Mouse (Mus musculus) heart, embryonic 10.5 days (tissue): Measurements from ENCODE around the gene Fbxo22. TPM values are rescaled to one million over a fixed set of nuclear protein-coding genes. Genes with fewer than 3 reads are reported as not detected.

Source experiments
- DNase-seq: peaks from one replicate; pipeline ENCODE4 v3.0.0-alpha.2; 2017; ENCODE audit warnings: low spot score
- H3K27ac ChIP-seq: fragments of 300-500 bp; sonication (generic); 2 replicates; pipeline ENCODE4 v1.5.1; 2016; ENCODE audit warnings: mild to moderate bottlenecking
- H3K27me3 ChIP-seq: fragments of 300-500 bp; sonication (generic); 2 replicates; pipeline ENCODE4 v1.6.1; 2016; ENCODE audit warnings: mild to moderate bottlenecking; ENCODE audit not compliant: poor library complexity, insufficient read depth, severe bottlenecking
- H3K36me3 ChIP-seq: fragments of 300-500 bp; sonication (generic); 2 replicates; pipeline ENCODE4 v1.6.1; 2016; ENCODE audit warnings: mild to moderate bottlenecking, moderate library complexity
- H3K4me1 ChIP-seq: fragments of 300-500 bp; sonication (generic); 2 replicates; pipeline ENCODE4 v1.6.1; 2016; ENCODE audit warnings: mild to moderate bottlenecking
- H3K4me3 ChIP-seq: fragments of 300-500 bp; sonication (generic); 2 replicates; pipeline ENCODE4 v1.5.1; 2016; ENCODE audit warnings: mild to moderate bottlenecking, moderate library complexity
- H3K9me3 ChIP-seq: fragments of 300-500 bp; sonication (generic); 2 replicates; pipeline ENCODE4 v1.6.1; 2016; ENCODE audit warnings: mild to moderate bottlenecking, moderate library complexity
- WGBS: fragments of 180-500 bp; shearing (Covaris S2); methylation state at CpG from one replicate; pipeline ENCODE4 v1.1.7; 2016; 5-methylcytosine and 5-hydroxymethylcytosine counted together
- polyA plus RNA-seq: library from polyadenylated mRNA; unstranded; fragments of >200 nt; fragmentation: Nextera tagmentation; extraction: Ambion mirVana; gene quantifications from 2 replicates; pipeline ENCODE4 v1.2.1, GENCODE M21; 2016

Gene Fbxo22
- polyA plus RNA-seq, 1 experiment from 2014 or later: 69.3 TPM

DNA sequence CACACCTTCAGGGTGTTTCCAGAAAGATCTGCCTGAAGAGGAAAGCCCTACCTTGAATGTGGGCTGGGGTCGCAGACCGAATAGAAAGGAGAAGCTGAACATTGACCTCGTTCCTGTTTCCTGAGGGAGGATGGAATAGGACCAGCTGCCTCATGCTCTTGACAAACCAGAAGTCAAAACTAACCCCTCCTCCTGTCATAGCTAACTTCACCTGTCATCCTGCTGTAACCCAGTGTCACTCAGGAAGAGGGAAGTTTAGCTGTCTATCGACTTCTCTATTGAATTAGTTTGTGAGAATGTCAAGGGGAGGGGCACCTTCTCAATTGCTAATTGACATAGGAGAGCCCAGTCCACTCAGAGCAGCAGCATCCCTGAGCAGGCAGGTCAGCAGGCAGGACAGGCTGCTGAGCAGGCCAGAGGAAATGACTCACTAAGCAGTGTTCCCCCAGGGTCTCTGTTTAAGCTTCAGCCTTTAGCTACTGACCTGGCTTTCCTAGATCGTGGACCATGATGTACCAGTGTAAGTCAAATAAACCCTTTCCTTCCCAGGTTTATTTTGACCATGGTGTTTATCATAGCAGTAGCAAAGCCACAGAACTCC is 63.3 kb downstream of the Fbxo22 start:
- Histone ChIP-seq H3K4me3 (no peak overlapping the region), H3K36me3 (no peaks in the 10 kb centered on the region), H3K27me3 (no peaks in the 10 kb centered on the region), H3K9me3 (no peaks in the 10 kb centered on the region), H3K27ac (no peak overlapping the region), H3K4me1 (no peaks in the 10 kb centered on the region)
- WGBS: 53% methylated on average over 5 of the region's 5 CpGs
- DNase-seq: no peak

DNA sequence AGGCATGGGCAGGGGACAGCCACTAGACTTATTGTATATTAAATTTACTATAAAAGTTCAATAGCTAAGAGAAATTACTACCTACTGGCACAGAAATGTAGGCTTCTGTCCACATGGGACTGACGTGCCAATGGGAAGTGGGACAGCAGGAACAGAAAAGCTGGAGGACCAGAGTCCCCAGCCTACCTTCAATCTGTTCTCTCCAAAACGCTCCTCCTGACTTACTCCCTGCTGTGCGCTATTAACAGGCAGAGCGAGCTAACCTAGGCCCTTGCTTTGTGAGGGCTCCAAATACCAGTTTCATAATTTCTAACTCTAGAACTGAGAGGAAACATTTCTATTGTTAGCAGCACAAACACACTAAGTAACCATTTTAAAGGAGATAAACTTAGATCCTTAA is 65.2 kb downstream of the Fbxo22 start:
- no peak for DNase-seq
- H3K36me3 ChIP-seq: no peaks in the 10 kb centered on the region
- no peak overlapping the region for H3K27ac ChIP-seq
- H3K4me3 ChIP-seq: no peak overlapping the region
- no peaks in the 10 kb centered on the region for H3K9me3 ChIP-seq
- H3K27me3 ChIP-seq: no peaks in the 10 kb centered on the region
- H3K4me1 ChIP-seq: no peaks in the 10 kb centered on the region
- WGBS: 63% methylated on average over 4 of the region's 4 CpGs

Other genes starting within 250 kb of the Fbxo22 start
- gene Chrna5, start 228.0 kb upstream of the Fbxo22 start, polyA plus RNA-seq: 0.22 and 0.30 TPM in 2 replicates
- gene Chrna3, start 182.4 kb upstream of the Fbxo22 start, polyA plus RNA-seq: 0.16 and 0.49 TPM in 2 replicates
- gene Chrnb4, start 160.1 kb upstream of the Fbxo22 start, polyA plus RNA-seq: 0.28 and 0.59 TPM in 2 replicates
- gene Ube2q2, start 60.1 kb upstream of the Fbxo22 start, polyA plus RNA-seq: 31.3 and 32.3 TPM in 2 replicates
- gene Nrg4, start 117.9 kb downstream of the Fbxo22 start, polyA plus RNA-seq: 1.3 and 1.4 TPM in 2 replicates
- gene Tmem266, start 118.0 kb downstream of the Fbxo22 start, polyA plus RNA-seq: 0.11 and 0.13 TPM in 2 replicates